Mouse (Mus musculus): ENCODE measurements around the gene Mrpl49. TPM values are rescaled to one million over a fixed set of nuclear protein-coding genes. Genes with fewer than 3 reads are reported as not detected.
"Not testable (repeated sequence)": the region's sequence is repeated elsewhere in the genome, so short reads cannot be mapped to it uniquely, and the experiment has no call there.

The Mrpl49 gene
- polyA plus RNA-seq, 1 experiment = 37.3 TPM

- Histone ChIP-seq H3K27ac (ENCODE audit: insufficient read depth, low read depth, low read length) (peak within 1 kb of the TSS; percentile 94), H3K4me1 (ENCODE audit: control insufficient read depth, insufficient read depth, low read length) (peaks cover 12% of the 10 kb centered on the region; the same call in 1 of the 2 replicates), H3K4me3 (ENCODE audit: insufficient read depth, low read depth, low read length) (peak within 1 kb of the TSS; percentile 80), H3K36me3 (ENCODE audit: control insufficient read depth, insufficient read depth, low read length) (no peaks in the 10 kb centered on the region; the same call in 1 of the 2 replicates), H3K27me3 (replicated peaks; ENCODE audit: control insufficient read depth, insufficient read depth, low read length) (no peaks in the 10 kb centered on the region)
- WGBS = under 1% methylated on average over 65 of the region's 65 CpGs
- peak; percentile 57 for TF ChIP-seq POLR2A (IDR thresholded peaks at IDR 0.05; ENCODE audit: low read depth, low read length)
- TF ChIP-seq CTCF (conservative IDR thresholded peaks at IDR 0.05; ENCODE audit: insufficient read depth, insufficient read length, low read depth, low read length) = no peak
- peak; percentile 98 for DNase-seq
Measured at GRCm38 (mm10) chr19:6046294-6047153, 11.1 kb downstream of the Mrpl49 start, which contains the start of gene Syvn1. Gene Syvn1 (plus strand): TSS chr19:6046576.

DNA sequence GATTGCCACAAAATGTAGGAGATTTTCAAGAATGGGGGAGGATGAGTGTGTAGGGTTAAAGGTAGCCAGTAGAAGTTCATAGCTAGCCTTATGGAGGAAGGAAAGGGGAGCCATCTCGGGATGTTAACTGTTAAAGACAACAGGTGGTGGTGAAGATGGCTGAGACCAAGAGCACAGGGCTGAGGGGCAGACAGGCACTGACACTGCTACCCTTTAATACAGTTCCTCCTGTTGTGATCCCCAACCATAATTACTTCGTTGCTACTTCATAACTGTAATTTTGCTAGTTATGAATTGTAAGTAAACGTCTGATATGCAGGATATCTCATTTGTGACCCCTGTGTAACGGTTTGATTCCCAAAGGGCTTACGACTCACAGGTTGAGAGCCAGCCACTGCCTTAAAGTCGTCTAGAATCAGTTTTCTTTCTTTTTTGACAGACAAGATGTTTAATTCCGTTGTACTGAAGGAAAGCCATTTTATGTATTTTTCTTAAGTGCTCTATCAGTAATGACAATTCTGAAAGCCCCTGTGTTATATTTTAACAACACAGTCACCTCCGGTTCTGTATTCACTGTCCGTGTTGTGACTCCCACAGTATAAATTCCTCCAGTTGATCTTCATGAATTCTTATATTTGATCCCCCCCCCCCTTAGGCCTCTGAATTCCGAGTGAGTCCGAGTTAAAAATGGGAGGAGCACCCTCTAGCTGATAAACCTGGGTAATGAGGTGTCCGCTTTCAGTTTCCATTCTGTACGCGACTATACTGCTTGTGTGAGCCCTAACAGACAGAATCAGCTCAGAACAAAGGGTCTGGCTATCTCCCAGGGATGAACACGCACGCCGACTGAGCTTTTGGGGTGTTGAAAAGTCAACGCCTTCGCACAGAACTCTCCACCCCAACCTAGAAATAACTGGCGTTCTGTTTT, 12.0 kb downstream of the Mrpl49 start:
- TF ChIP-seq POLR2A (IDR thresholded peaks at IDR 0.05; ENCODE audit: low read depth, low read length) (no peak), CTCF (conservative IDR thresholded peaks at IDR 0.05; ENCODE audit: insufficient read depth, insufficient read length, low read depth, low read length) (no peak)
- H3K4me1 ChIP-seq (ENCODE audit: control insufficient read depth, insufficient read depth, low read length) = peaks cover 12% of the 10 kb centered on the region; the same call in 1 of the 2 replicates
- H3K27me3 ChIP-seq (replicated peaks; ENCODE audit: control insufficient read depth, insufficient read depth, low read length) = no peaks in the 10 kb centered on the region
- DNase-seq = no peak
- H3K4me3 ChIP-seq (ENCODE audit: insufficient read depth, low read depth, low read length) = peak overlapping the region; percentile 80
- 13% methylated on average over 20 of the region's 20 CpGs for WGBS
- H3K27ac ChIP-seq (ENCODE audit: insufficient read depth, low read depth, low read length) = peak overlapping the region; percentile 94
- H3K36me3 ChIP-seq (ENCODE audit: control insufficient read depth, insufficient read depth, low read length) = no peaks in the 10 kb centered on the region; the same call in 1 of the 2 replicates

GRCm38 (mm10) chr19:6044102-6044501, 13.5 kb downstream of the Mrpl49 start:
- H3K4me1 ChIP-seq (ENCODE audit: control insufficient read depth, insufficient read depth, low read length) = peaks cover 12% of the 10 kb centered on the region; the same call in 1 of the 2 replicates
- not testable (repeated sequence) for H3K36me3 ChIP-seq (ENCODE audit: control insufficient read depth, insufficient read depth, low read length); DNase-seq; H3K27me3 ChIP-seq (replicated peaks; ENCODE audit: control insufficient read depth, insufficient read depth, low read length); H3K4me3 ChIP-seq (ENCODE audit: insufficient read depth, low read depth, low read length); H3K27ac ChIP-seq (ENCODE audit: insufficient read depth, low read depth, low read length)
- 0 out of 2 replicates have a peak, but pooled peaks have one; percentile 10 for TF ChIP-seq CTCF (conservative IDR thresholded peaks at IDR 0.05; ENCODE audit: insufficient read depth, insufficient read length, low read depth, low read length)
- 42% methylated on average over 4 of the region's 4 CpGs for WGBS

DNA sequence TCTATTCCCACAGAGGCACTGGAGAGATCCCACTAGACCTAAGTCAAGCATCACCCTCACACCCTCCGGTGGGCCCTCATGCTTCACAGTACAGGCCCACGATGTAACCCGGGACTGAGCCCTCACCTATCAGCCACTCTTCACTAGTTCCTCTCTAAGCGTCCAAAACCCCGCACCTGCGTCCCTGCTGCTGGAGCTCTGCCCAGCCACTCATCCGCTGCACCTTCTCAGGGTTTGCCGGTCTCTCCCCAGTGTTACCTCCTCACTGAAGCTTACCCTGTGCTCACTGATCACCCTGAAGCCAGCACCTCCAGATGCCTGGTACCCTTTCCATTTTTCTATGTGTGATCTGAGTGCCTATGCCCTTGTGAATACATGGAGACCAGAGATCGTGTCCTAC, 15.3 kb downstream of the Mrpl49 start:
- no peak for DNase-seq
- Histone ChIP-seq H3K27me3 (replicated peaks; ENCODE audit: control insufficient read depth, insufficient read depth, low read length) (no peaks in the 10 kb centered on the region), H3K4me3 (ENCODE audit: insufficient read depth, low read depth, low read length) (no peak overlapping the region), H3K4me1 (ENCODE audit: control insufficient read depth, insufficient read depth, low read length) (no peaks in the 10 kb centered on the region), H3K27ac (ENCODE audit: insufficient read depth, low read depth, low read length) (no peak overlapping the region), H3K36me3 (ENCODE audit: control insufficient read depth, insufficient read depth, low read length) (no peaks in the 10 kb centered on the region)
- 56% methylated on average over 9 of the region's 9 CpGs for WGBS
- no peak for TF ChIP-seq POLR2A (IDR thresholded peaks at IDR 0.05; ENCODE audit: low read depth, low read length)
- no peak for TF ChIP-seq CTCF (conservative IDR thresholded peaks at IDR 0.05; ENCODE audit: insufficient read depth, insufficient read length, low read depth, low read length)

GRCm38 (mm10) chr19:6040002-6040401, 17.6 kb downstream of the Mrpl49 start:
- no peak overlapping the region for H3K27ac ChIP-seq (ENCODE audit: insufficient read depth, low read depth, low read length)
- no peak for DNase-seq
- TF ChIP-seq POLR2A (IDR thresholded peaks at IDR 0.05; ENCODE audit: low read depth, low read length) = no peak
- TF ChIP-seq CTCF (conservative IDR thresholded peaks at IDR 0.05; ENCODE audit: insufficient read depth, insufficient read length, low read depth, low read length) = no peak
- H3K4me3 ChIP-seq (ENCODE audit: insufficient read depth, low read depth, low read length) = no peak overlapping the region
- H3K4me1 ChIP-seq (ENCODE audit: control insufficient read depth, insufficient read depth, low read length) = no peaks in the 10 kb centered on the region
- no peaks in the 10 kb centered on the region for H3K36me3 ChIP-seq (ENCODE audit: control insufficient read depth, insufficient read depth, low read length)
- no peaks in the 10 kb centered on the region for H3K27me3 ChIP-seq (replicated peaks; ENCODE audit: control insufficient read depth, insufficient read depth, low read length)

DNA sequence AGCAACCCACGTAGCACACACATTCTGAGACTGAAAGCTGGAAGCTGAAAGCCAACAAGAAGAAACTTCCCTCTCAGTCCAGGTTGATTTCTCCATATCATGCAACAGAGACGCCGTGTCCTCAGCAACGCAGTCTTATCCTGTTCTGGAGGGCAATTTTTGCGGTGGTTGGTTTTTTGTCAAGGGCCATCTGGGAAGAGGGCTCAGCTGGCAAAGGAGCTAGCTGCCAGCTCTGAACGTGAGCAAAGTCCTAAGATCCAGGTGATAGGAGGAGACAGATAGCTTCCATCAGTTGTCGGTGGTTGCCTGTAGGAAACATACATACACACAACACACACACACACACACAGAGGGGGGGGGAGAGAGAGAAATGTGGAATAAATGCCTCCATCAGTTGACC, 19.3 kb downstream of the Mrpl49 start:
- Histone ChIP-seq H3K4me1 (ENCODE audit: control insufficient read depth, insufficient read depth, low read length) (no peaks in the 10 kb centered on the region), H3K27ac (ENCODE audit: insufficient read depth, low read depth, low read length) (no peak overlapping the region), H3K4me3 (ENCODE audit: insufficient read depth, low read depth, low read length) (no peak overlapping the region), H3K27me3 (replicated peaks; ENCODE audit: control insufficient read depth, insufficient read depth, low read length) (no peaks in the 10 kb centered on the region), H3K36me3 (ENCODE audit: control insufficient read depth, insufficient read depth, low read length) (no peaks in the 10 kb centered on the region)
- TF ChIP-seq POLR2A (IDR thresholded peaks at IDR 0.05; ENCODE audit: low read depth, low read length) = no peak
- 82% methylated on average over 7 of the region's 7 CpGs for WGBS
- no peak for DNase-seq

DNA sequence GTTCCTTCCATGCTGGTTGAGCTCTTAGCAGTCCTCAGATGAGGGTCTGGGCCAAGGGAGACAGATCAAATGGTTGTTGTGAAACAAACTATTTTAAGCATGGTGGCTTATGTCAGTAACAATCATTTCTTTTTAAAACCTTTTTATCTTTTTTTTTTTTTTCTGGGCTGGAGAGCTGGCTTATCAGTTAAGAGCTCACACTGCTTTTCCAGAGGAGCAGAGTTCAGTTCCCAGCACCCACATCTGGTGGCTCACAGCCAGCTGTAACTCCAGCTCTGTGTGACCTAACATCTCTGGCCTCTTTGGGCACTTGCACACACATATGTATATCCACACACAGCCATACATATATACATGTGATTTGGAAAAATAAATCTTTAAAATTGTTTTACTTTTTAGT, 19.9 kb downstream of the Mrpl49 start:
- no peak for DNase-seq
- H3K27me3 ChIP-seq (replicated peaks; ENCODE audit: control insufficient read depth, insufficient read depth, low read length) = no peaks in the 10 kb centered on the region
- H3K4me3 ChIP-seq (ENCODE audit: insufficient read depth, low read depth, low read length) = no peak overlapping the region
- H3K36me3 ChIP-seq (ENCODE audit: control insufficient read depth, insufficient read depth, low read length) = no peaks in the 10 kb centered on the region
- H3K4me1 ChIP-seq (ENCODE audit: control insufficient read depth, insufficient read depth, low read length) = no peaks in the 10 kb centered on the region
- no peak for TF ChIP-seq CTCF (conservative IDR thresholded peaks at IDR 0.05; ENCODE audit: insufficient read depth, insufficient read length, low read depth, low read length)
- TF ChIP-seq POLR2A (IDR thresholded peaks at IDR 0.05; ENCODE audit: low read depth, low read length) = no peak
- H3K27ac ChIP-seq (ENCODE audit: insufficient read depth, low read depth, low read length) = no peak overlapping the region

Data from kidney, adult 2 months (tissue).